Mouse (Mus musculus) liver, embryonic 13.5 days (tissue): ENCODE data around the gene Mapk13. TPM values are rescaled to one million over a fixed set of nuclear protein-coding genes. Genes with fewer than 3 reads are reported as not detected.

Experiments
- polyA plus RNA-seq: library from polyadenylated mRNA; unstranded; fragments of >200 nt; fragmentation: Nextera tagmentation; extraction: Ambion mirVana; gene quantifications from 2 replicates; pipeline ENCODE4 v1.2.1, GENCODE M21; 2015

Gene Mapk13
- polyA plus RNA-seq, 1 experiment from 2014 or later, result 2.2 TPM

Other genes with a start within 250 kb of the Mapk13 start
- not detected in 2 replicates for gene Armc12, start 238.5 kb upstream of the Mapk13 start, polyA plus RNA-seq
- gene Clpsl2, start 219.9 kb upstream of the Mapk13 start, polyA plus RNA-seq, result not detected in 2 replicates
- 3.2 and 3.4 TPM in 2 replicates for gene Clps, start 208.5 kb upstream of the Mapk13 start, polyA plus RNA-seq
- gene Lhfpl5, start 193.7 kb upstream of the Mapk13 start, polyA plus RNA-seq, result 0.17 TPM in 1 of 2 replicates, not detected in the other
- gene Srpk1, start 146.6 kb upstream of the Mapk13 start, polyA plus RNA-seq, result 54.3 and 57.7 TPM in 2 replicates
- 0.09 and 0.20 TPM in 2 replicates for gene Slc26a8, start 79.1 kb upstream of the Mapk13 start, polyA plus RNA-seq
- gene Mapk14, start 78.0 kb upstream of the Mapk13 start, polyA plus RNA-seq, result 30.8 and 32.5 TPM in 2 replicates
- gene AC170998.1, start 43.2 kb upstream of the Mapk13 start, polyA plus RNA-seq, result 0.75 and 1.2 TPM in 2 replicates
- gene Brpf3, start 31.8 kb downstream of the Mapk13 start, polyA plus RNA-seq, result 61.8 and 69.9 TPM in 2 replicates
- gene Pnpla1, start 89.1 kb downstream of the Mapk13 start, polyA plus RNA-seq, result not detected in 2 replicates
- gene 4930539E08Rik, start 146.0 kb downstream of the Mapk13 start, polyA plus RNA-seq, result 0.08 and 0.15 TPM in 2 replicates
- gene Pxt1, start 174.5 kb downstream of the Mapk13 start, polyA plus RNA-seq, result 0.45 and 0.46 TPM in 2 replicates
- 65.8 and 78.6 TPM in 2 replicates for gene Kctd20, start 182.7 kb downstream of the Mapk13 start, polyA plus RNA-seq
- 38.4 and 44.6 TPM in 2 replicates for gene Stk38, start 238.7 kb downstream of the Mapk13 start, polyA plus RNA-seq